Comparison of ENCODE assay signal across 4 mouse cellular contexts in the genomic region with DNA sequence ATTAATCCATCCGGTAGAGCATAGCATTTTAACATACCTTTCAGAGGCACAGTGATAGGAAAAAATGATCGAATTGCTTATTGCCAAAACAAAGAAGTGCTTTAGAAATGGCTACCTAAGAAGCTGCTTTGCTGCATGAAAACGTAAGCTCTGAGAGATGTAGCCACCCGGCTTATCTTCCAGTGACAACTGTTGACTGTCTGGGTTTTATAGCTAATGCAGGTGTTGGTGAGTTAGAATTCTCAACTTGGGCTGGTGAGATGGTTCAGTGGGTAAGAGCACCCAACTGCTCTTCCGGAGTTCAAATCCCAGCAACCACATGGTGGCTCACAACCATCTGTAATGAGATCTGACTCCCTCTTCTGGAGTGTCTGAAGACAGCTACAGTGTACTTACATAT. TPM values are rescaled to one million over a fixed set of nuclear protein-coding genes. Genes with fewer than 3 reads are reported as not detected.
"Had no signal": no experiment of that assay in that cellular context is flagged by ENCODE, and none has a peak within 500 bp of the region (broad histone marks: within the 10 kb centered on the region; RNA-seq: fewer than 3 reads in every experiment).

No protein-coding gene starts in this region.

RNA-seq across cellular contexts. Expression of gene Six4, which starts 37.8 kb away (rescaled TPM):
- total RNA-seq: monocyte, adult 5-6 weeks had no signal
- polyA plus RNA-seq: liver, adult 2 months; liver, postnatal 0 days; macrophage had no signal
